Mouse (Mus musculus): ENCODE measurements around the gene Dnah14. TPM values are rescaled to one million over a fixed set of nuclear protein-coding genes. Genes with fewer than 3 reads are reported as not detected.

The Dnah14 gene
- total and polyA plus RNA-seq, 3 experiments = 0.03 to 0.14 TPM; not detected in 1

GRCm38 (mm10) chr1:181853081-181853736, 276.9 kb downstream of the Dnah14 start:
- no peak for DNase-seq

GRCm38 (mm10) chr1:181854829-181855228, 278.5 kb downstream of the Dnah14 start:
- DNase-seq = no peak

GRCm38 (mm10) chr1:181856329-181856728, 280.0 kb downstream of the Dnah14 start:
- no peak for DNase-seq

GRCm38 (mm10) chr1:181860659-181861058, 284.3 kb downstream of the Dnah14 start:
- DNase-seq = peak; percentile 78

- no peak for DNase-seq
Measured at GRCm38 (mm10) chr1:181861181-181861902, 285.0 kb downstream of the Dnah14 start.

GRCm38 (mm10) chr1:181862676-181863374, 286.5 kb downstream of the Dnah14 start:
- no peak for DNase-seq

GRCm38 (mm10) chr1:181863431-181863830, 287.1 kb downstream of the Dnah14 start:
- DNase-seq = no peak

Other genes with a start within 250 kb of the Dnah14 start
- gene Cnih3, start 223.9 kb upstream of the Dnah14 start, total RNA-seq (2021) = not detected
- 0.03 TPM in 1 of 2 replicates, not detected in the other for gene Cnih3, start 223.9 kb upstream of the Dnah14 start, polyA plus RNA-seq (2012; rRNA removed)
- gene Ccdc121, start 65.1 kb upstream of the Dnah14 start, total RNA-seq (2021) = not detected
- not detected in 2 replicates for gene Ccdc121, start 65.1 kb upstream of the Dnah14 start, polyA plus RNA-seq (2012; rRNA removed)